Mouse (Mus musculus) heart, postnatal 0 days (tissue): ENCODE data around the gene Ltc4s. TPM values are rescaled to one million over a fixed set of nuclear protein-coding genes. Genes with fewer than 3 reads are reported as not detected.

ENCODE experiments used
- ATAC-seq: fragments of 200-750 bp; cut with Nextera tagmentation; 2 replicates; pipeline ENCODE4 v1.8.0; 2017; ENCODE audit warnings: low read depth, moderate number of reproducible peaks, moderate library complexity; ENCODE audit not compliant: insufficient read depth
- DNase-seq: peaks from one replicate; pipeline ENCODE4 v3.0.0-alpha.2; 2016; ENCODE audit warnings: low spot score
- H3K27ac ChIP-seq: fragments of 300-500 bp; sonication (generic); 2 replicates; pipeline ENCODE4 v1.5.1; 2014; ENCODE audit warnings: low read depth, mild to moderate bottlenecking
- H3K27me3 ChIP-seq: fragments of 300-500 bp; sonication (generic); 2 replicates; pipeline ENCODE4 v1.6.1; 2014; ENCODE audit warnings: low read length, mixed read lengths; ENCODE audit not compliant: control insufficient read depth, insufficient read depth
- H3K36me3 ChIP-seq: fragments of 300-500 bp; sonication (generic); replicated peaks from 2 replicates; pipeline ENCODE4 v1.6.1; 2014; ENCODE audit warnings: low read length, mixed read lengths; ENCODE audit not compliant: control insufficient read depth, insufficient read depth
- H3K4me1 ChIP-seq: fragments of 300-500 bp; sonication (generic); 2 replicates; pipeline ENCODE4 v1.6.1; 2014; ENCODE audit warnings: antibody characterized with exemption; ENCODE audit not compliant: control insufficient read depth, insufficient read depth
- H3K4me2 ChIP-seq: fragments of 300-500 bp; sonication (generic); 2 replicates; pipeline ENCODE4 v1.6.1; 2014; ENCODE audit warnings: low read depth, mild to moderate bottlenecking, low read length, moderate library complexity
- H3K4me3 ChIP-seq: fragments of 300-500 bp; sonication (generic); 2 replicates; pipeline ENCODE4 v1.5.1; 2014; ENCODE audit warnings: low read depth, low read length
- H3K9ac ChIP-seq: fragments of 300-500 bp; sonication (generic); replicated peaks from 2 replicates; pipeline ENCODE4 v1.6.1; 2014; ENCODE audit warnings: low read depth, low read length, mixed read lengths
- H3K9me3 ChIP-seq: fragments of 300-500 bp; sonication (generic); replicated peaks from 2 replicates; pipeline ENCODE4 v1.6.1; 2016; ENCODE audit warnings: low read length; ENCODE audit not compliant: control insufficient read depth
- CTCF ChIP-seq: IDR thresholded peaks from 2 replicates; pipeline ENCODE4 v1.5.1; 2016; ENCODE audit warnings: antibody characterized with exemption, control low read depth, low read depth
- EP300 ChIP-seq: IDR thresholded peaks from 2 replicates; pipeline ENCODE4 v1.6.1; 2016; ENCODE audit warnings: antibody characterized with exemption, low read depth
- WGBS: fragments of 180-500 bp; shearing (Covaris S2); extraction: QIAGEN DNeasy Blood & Tissue Kit; methylation state at CpG from one replicate; pipeline ENCODE4 v1.1.7; 2014; 5-methylcytosine and 5-hydroxymethylcytosine counted together
- polyA plus RNA-seq: library from polyadenylated mRNA; unstranded; fragments of >200 nt; fragmentation: Nextera tagmentation; extraction: Ambion mirVana; gene quantifications from 2 replicates; pipeline ENCODE4 v1.2.1, GENCODE M21; 2015
- total RNA-seq: library from RNA; depleted of rRNA; stranded (reverse); fragments of >200 nt; gene quantifications from 2 replicates; pipeline ENCODE4 v1.2.3, GENCODE M21; 2014; ENCODE audit warnings: low replicate concordance

Gene Ltc4s
- total and polyA plus RNA-seq, 2 experiments from 2014 or later: 2.2 TPM; not detected in 1

- Histone ChIP-seq H3K9ac (no peak overlapping the region), H3K4me1 (peaks cover 42% of the 10 kb centered on the region), H3K36me3 (no peaks in the 10 kb centered on the region), H3K4me3 (no peak overlapping the region), H3K9me3 (no peaks in the 10 kb centered on the region), H3K4me2 (no peak overlapping the region), H3K27me3 (no peaks in the 10 kb centered on the region), H3K27ac (no peak overlapping the region)
- DNase-seq (no peak), ATAC-seq (no peak)
- 86% methylated on average over 6 of the region's 6 CpGs for WGBS
- no peak for TF ChIP-seq EP300
- TF ChIP-seq CTCF: no peak
Measured at GRCm38 (mm10) chr11:50214631-50215030, 23.8 kb downstream of the Ltc4s start.

- no peak overlapping the region for H3K9ac ChIP-seq
- 14% methylated on average over 11 of the region's 11 CpGs for WGBS
- peak overlapping the region; percentile 93 for H3K27ac ChIP-seq
- peak; percentile 93 for DNase-seq
- TF ChIP-seq CTCF (no peak), EP300 (peak; percentile 99)
- no peaks in the 10 kb centered on the region for H3K27me3 ChIP-seq
- peak overlapping the region; percentile 29 for H3K4me2 ChIP-seq
- no peaks in the 10 kb centered on the region for H3K9me3 ChIP-seq
- peak; percentile 74 for ATAC-seq
- H3K36me3 ChIP-seq: peaks cover 1% of the 10 kb centered on the region; the same call in 1 of the 2 replicates
- peaks cover 51% of the 10 kb centered on the region for H3K4me1 ChIP-seq
- H3K4me3 ChIP-seq: peak overlapping the region; percentile 1; the same call in 1 of the 2 replicates
Measured at GRCm38 (mm10) chr11:50212848-50213758, 25.3 kb downstream of the Ltc4s start.

GRCm38 (mm10) chr11:50212060-50212739 is 26.2 kb downstream of the Ltc4s start:
- Histone ChIP-seq H3K4me3 (peak overlapping the region; percentile 1; the same call in 1 of the 2 replicates), H3K9me3 (no peaks in the 10 kb centered on the region), H3K27ac (peak overlapping the region; percentile 93), H3K27me3 (no peaks in the 10 kb centered on the region), H3K4me2 (peak overlapping the region; percentile 29; the same call in 1 of the 2 replicates), H3K36me3 (peaks cover 10% of the 10 kb centered on the region), H3K9ac (no peak overlapping the region), H3K4me1 (peaks cover 55% of the 10 kb centered on the region)
- WGBS: 60% methylated on average over 3 of the region's 3 CpGs
- no peak for DNase-seq
- TF ChIP-seq EP300 (no peak), CTCF (no peak)
- no peak for ATAC-seq

- Histone ChIP-seq H3K27ac (peak overlapping the region; percentile 100), H3K36me3 (peaks cover 18% of the 10 kb centered on the region), H3K27me3 (no peaks in the 10 kb centered on the region), H3K9ac (peak overlapping the region; percentile 99; the same call in 1 of the 2 replicates), H3K9me3 (no peaks in the 10 kb centered on the region), H3K4me3 (peak overlapping the region; percentile 100), H3K4me1 (peaks cover 55% of the 10 kb centered on the region), H3K4me2 (peak overlapping the region; percentile 69)
- 82% methylated on average over 3 of the region's 3 CpGs for WGBS
- ATAC-seq (no peak), DNase-seq (no peak)
- TF ChIP-seq EP300 (no peak), CTCF (no peak)
Measured at GRCm38 (mm10) chr11:50211322-50212059, 26.9 kb downstream of the Ltc4s start.
